Mouse (Mus musculus) kidney, postnatal 25 days (tissue): ENCODE data around the gene Trp53bp1.

Experiments
- DNase-seq, 2 experiments: peaks; one replicate each; pipeline ENCODE4 v3.0.0; 2021; ENCODE audit warnings: mixed read lengths in 2 of 2

Trp53bp1 gene

DNA sequence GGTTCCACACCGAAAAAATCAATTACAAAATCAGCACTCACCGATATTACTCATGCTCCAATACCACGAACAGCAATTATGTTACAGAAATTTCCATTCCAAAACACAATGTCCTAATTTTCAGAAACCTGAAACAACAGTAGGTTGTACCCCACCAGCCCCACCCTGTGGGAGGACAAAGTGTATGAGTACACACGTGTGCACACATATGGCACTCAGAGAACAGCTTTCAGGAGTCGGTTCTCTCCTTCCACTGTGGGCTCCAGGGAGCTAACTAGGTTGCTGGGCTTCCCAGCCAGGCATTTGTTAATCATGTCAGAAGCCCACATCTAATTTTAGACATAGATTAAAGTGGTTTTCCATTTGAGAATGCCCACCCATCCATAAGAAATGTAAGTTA is 27.1 kb downstream of the Trp53bp1 start:
- DNase-seq, result no peak

DNA sequence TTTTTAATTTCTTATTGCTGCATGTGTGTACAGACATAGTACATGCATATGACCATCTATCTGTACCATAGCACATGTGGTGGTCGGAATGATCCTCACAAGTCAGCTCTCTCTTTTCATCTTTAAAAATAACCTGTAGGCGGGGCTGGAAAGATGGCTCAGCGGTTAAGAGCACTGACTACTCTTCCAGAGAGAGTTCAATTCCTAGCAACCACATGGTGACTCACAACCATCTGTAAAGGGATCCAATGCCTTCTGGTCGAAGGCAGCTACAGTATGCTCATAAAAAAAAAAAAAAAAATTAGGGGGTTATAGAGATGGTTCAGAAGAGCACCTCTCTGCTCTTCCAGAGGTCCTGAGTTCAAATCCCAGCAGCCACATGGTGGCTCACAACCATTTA is 31.8 kb downstream of the Trp53bp1 start:
- DNase-seq, result no peak

DNA sequence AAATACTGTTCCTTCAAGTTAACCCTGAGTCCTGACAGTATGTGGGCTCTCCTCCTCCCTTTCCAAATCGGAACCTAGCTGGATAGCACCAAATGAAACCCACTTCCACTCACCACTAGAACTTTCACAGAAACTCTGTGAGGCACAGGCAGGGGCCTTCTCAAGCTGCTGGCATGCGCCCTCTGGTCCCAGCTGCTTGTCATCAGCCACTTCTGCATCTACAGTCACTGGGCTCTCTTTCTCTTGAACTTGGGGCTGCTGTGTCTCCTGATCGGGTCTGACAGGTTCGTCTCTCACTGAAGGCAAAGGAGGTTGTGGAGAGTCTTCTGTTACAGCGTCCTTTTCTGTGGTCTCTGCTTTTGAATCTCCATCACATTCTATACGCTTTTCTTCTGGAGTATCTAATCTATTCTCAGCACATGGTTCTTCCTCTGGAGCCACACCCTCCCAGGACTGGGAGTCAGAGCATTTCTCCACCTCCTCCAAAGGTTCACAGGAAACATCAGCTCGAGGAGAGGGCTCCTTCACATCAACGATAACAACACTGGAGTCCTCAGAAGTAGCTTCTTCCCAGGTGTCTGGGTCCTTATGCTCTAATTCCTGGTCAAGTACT is 35.6 kb downstream of the Trp53bp1 start:
- DNase-seq, result no peak

GRCm38 (mm10) chr2:121228135-121228534 is 43.1 kb downstream of the Trp53bp1 start:
- no peak for DNase-seq

GRCm38 (mm10) chr2:121223010-121223409 is 48.2 kb downstream of the Trp53bp1 start:
- no peak for DNase-seq

DNA sequence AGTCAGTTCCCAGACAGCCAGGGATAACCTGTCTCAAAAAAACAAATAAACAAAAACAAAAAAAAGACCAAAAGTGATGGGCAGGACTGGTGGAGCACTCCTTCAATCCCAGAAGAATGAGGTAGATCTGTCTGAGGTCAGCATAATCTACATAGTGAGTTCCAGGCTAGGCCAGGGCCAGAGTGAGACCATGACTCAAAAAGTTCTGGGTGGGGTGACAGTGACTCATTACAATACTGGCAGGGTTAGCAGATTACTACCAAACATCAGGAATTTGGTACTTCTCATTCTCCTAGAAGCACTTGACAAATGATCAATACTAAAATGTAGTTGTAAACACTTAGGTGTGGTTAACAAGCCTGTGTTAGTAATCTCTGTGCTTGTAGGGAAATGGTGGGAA is 51.2 kb downstream of the Trp53bp1 start:
- DNase-seq, result no peak

GRCm38 (mm10) chr2:121219177-121219576 is 52.0 kb downstream of the Trp53bp1 start:
- DNase-seq, result no peak

DNA sequence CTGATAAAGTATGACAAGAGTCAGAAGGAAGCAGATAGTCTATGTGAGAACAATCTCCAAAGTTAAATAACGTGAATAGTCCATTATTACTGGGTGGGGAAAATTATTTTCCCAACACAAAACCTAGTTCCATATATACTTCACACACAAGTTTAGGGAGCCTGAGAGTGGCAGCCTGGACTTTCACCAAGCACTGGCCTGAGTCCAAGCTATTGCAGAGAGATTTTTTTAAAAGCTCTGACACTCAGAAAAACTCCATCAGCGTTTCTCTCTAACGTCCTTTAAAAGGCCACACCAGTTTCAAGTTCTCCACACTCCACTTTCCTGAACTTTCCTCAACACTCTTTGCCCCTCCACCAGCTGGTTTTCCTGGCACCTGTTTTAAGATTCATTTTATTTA is 56.7 kb downstream of the Trp53bp1 start:
- DNase-seq, result peak; percentile 63 to 73

- no peak for DNase-seq
Measured at GRCm38 (mm10) chr2:121206541-121206940, 64.7 kb downstream of the Trp53bp1 start.

DNA sequence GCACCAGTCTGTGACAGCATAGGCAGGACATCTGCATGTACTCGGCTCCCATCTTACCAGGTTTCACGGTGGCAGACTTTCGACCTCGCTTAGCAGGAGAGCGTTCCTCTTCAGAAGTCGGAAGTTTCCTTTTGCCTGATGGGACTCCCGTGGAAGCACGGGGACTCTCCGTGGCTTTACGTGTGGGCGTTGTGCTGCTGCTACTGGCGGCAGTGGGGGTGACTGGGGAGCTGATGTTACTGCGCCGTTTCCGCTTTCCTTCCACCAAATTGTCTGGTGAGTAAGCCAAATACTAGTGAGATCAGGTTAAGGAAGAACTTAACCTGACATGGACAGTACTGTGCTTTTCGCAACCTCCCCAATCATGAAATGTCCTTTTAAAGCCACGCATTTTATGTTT is 66.9 kb downstream of the Trp53bp1 start:
- DNase-seq, result peak in 1 of 2 experiments; percentile 38

DNA sequence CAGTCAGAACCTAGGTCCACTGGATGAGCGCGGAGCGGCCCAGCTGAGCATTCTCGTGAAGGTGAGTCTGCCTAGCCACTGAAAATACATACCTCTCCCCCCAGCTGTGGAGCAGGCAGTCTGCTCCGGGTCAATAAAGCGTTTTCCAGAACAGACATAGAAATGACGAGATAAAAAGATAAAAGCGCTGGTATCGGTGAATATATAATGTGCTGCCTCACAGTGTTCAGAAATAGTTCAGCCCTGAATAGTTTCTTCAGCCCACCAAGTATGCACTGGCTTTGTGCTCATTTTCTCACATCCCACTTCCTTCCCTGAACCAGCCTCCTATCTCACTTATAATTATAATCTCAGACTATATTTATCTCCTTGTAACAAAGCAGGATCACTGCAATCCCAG is 75.7 kb downstream of the Trp53bp1 start:
- DNase-seq, result no peak

GRCm38 (mm10) chr2:121188530-121188929 is 82.7 kb downstream of the Trp53bp1 start:
- DNase-seq, result no peak

GRCm38 (mm10) chr2:121184142-121184541 is 87.1 kb downstream of the Trp53bp1 start:
- no peak for DNase-seq

GRCm38 (mm10) chr2:121183431-121183830 is 87.8 kb downstream of the Trp53bp1 start:
- peak; percentile 15 to 40 for DNase-seq

DNA sequence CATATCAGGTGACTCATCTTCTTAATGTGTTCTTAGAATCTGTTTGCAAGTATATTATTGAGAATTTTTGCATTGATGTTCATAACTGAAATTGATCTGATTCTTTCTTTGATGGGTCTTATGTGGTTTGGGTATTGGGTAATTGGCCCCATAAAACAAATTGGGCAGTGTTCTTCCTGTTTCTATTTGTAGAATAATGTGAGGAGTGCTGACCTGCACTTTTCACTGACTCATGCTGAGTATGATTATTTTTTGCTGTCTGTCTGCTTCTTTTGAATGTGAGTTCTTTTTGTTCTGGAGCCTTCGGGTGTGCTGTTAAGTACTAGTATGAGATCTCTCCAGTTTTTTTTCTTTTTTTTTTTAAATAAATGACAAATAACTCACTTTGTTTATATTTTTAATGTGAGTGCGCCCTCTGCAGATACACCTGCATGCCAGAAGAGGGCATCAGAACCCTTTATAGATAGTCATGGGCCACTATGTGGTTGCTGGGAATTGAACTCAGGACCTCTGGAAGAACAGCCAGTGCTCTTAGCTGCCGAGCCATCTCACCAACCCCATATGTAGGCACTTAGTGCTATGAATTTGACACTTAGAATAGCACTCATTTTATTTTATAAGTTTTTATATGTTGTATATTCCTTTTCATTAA is 92.3 kb downstream of the Trp53bp1 start:
- no peak for DNase-seq

GRCm38 (mm10) chr2:121170980-121171742 is 100.0 kb downstream of the Trp53bp1 start, which contains the start of gene Zscan29:
TSS of gene Zscan29 (minus strand) at chr2:121171125.
- DNase-seq, result peak; percentile 89 to 95

- DNase-seq, result peak; percentile 73 to 81
Measured at GRCm38 (mm10) chr2:121170481-121170971, 100.7 kb downstream of the Trp53bp1 start, which contains the start of gene Tubgcp4. TSS of gene Tubgcp4 (plus strand) at chr2:121170654.

DNA sequence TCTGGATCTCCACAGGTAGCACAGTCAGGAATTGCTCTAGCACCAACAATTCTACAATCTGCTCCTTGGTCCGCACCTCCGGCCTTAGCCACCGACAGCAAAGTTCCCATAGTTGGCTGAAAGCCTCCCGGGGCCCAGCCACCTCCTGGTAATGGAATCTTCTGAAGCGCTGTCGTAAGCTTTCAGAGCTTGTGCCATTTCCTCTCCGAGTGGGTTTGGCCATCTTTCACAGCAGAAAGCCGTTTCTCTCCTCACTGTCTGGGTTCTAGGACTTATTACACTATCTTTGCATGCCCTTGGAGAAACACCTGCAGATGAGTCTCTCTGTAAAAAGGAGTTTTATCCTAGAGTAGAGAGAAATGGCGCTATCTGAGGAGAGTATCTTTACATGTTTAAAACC is 101.3 kb downstream of the Trp53bp1 start:
- DNase-seq, result peak; percentile 59 to 70

DNA sequence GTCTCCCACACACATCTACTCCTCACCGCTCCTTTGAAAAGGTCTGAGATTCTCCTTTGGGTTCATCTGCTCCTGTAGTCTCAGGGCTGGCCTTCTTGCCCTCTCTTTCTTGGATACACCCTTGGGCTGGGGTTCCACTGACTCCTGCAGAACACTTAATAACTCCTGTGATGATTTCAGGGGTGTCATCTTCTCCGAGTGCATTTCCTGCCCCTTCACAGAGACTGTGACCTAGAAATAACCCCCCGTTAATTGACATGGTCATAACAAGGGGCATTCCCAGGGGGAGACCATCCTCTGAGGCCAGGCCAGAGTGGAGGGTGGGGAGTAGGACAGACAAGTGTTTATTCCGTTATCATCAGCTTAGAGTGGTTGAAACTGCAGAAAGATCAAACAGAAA is 102.0 kb downstream of the Trp53bp1 start:
- no peak for DNase-seq

DNA sequence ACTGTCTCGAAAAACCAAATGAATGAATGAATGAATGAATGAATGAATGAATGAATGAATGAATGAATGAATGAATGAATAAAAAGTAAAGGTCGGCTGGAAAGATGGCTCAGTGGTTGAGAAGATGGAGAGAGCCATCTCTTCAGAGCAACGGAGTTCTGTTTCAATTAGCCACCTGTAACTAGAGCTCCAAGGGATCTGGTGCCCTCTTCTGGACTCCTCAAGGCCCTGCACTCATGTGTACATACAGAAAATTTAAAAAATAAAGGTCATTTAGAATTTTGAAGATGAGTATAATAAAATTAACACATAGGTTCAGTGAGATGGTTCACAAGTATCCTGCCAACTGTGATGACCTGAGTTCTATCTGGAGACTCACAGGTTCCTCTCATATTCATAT is 118.1 kb downstream of the Trp53bp1 start:
- DNase-seq, result no peak

GRCm38 (mm10) chr2:121149679-121150078 is 121.5 kb downstream of the Trp53bp1 start:
- DNase-seq, result no peak
